Mouse (Mus musculus): ENCODE measurements around the gene Slc26a8. TPM values are rescaled to one million over a fixed set of nuclear protein-coding genes. Genes with fewer than 3 reads are reported as not detected.

Gene Slc26a8
- polyA plus RNA-seq, 1 experiment from 2014 or later = 0.40 TPM

GRCm38 (mm10) chr17:28725783-28726182 is 35.8 kb upstream of the Slc26a8 start, which contains the start of gene AC170998.1:
TSS of gene AC170998.1 (plus strand) at chr17:28726083.
- TF ChIP-seq CTCF (IDR thresholded peaks at IDR 0.05; ENCODE audit: low read depth) = no peak
- no peak within 1 kb of the TSS for H3K9ac ChIP-seq (ENCODE audit: low read depth, low read length)
- H3K4me2 ChIP-seq (replicated peaks; ENCODE audit: low read depth) = no peak within 1 kb of the TSS
- H3K36me3 ChIP-seq (ENCODE audit: control insufficient read depth, insufficient read depth) = peaks cover 77% of the 10 kb centered on the region
- 92% methylated on average over 4 of the region's 4 CpGs for WGBS
- no peaks in the 10 kb centered on the region for H3K27me3 ChIP-seq (replicated peaks; ENCODE audit: control insufficient read depth, insufficient read depth, low read length)
- H3K27ac ChIP-seq (ENCODE audit: low read depth, low read length) = no peak within 1 kb of the TSS
- no peak for ATAC-seq
- H3K9me3 ChIP-seq (ENCODE audit: control insufficient read depth) = no peaks in the 10 kb centered on the region
- H3K4me1 ChIP-seq (replicated peaks; ENCODE audit: control insufficient read depth, insufficient read depth, low read length) = no peaks in the 10 kb centered on the region
- no peak within 1 kb of the TSS for H3K4me3 ChIP-seq (ENCODE audit: low read depth, low read length)

GRCm38 (mm10) chr17:28717535-28717934 is 27.5 kb upstream of the Slc26a8 start:
- Histone ChIP-seq H3K36me3 (ENCODE audit: control insufficient read depth, insufficient read depth) (peaks cover 75% of the 10 kb centered on the region), H3K27ac (ENCODE audit: low read depth, low read length) (no peak overlapping the region), H3K9ac (ENCODE audit: low read depth, low read length) (no peak overlapping the region), H3K4me2 (replicated peaks; ENCODE audit: low read depth) (no peak overlapping the region), H3K4me1 (replicated peaks; ENCODE audit: control insufficient read depth, insufficient read depth, low read length) (no peaks in the 10 kb centered on the region), H3K9me3 (ENCODE audit: control insufficient read depth) (no peaks in the 10 kb centered on the region), H3K4me3 (ENCODE audit: low read depth, low read length) (no peak overlapping the region), H3K27me3 (replicated peaks; ENCODE audit: control insufficient read depth, insufficient read depth, low read length) (no peaks in the 10 kb centered on the region)
- no peak for ATAC-seq
- TF ChIP-seq CTCF (IDR thresholded peaks at IDR 0.05; ENCODE audit: low read depth) = no peak
- 65% methylated on average over 3 of the region's 3 CpGs for WGBS

GRCm38 (mm10) chr17:28715832-28716548 is 26.0 kb upstream of the Slc26a8 start:
- 51% methylated on average over 6 of the region's 7 CpGs for WGBS
- H3K27ac ChIP-seq (ENCODE audit: low read depth, low read length) = no peak overlapping the region

GRCm38 (mm10) chr17:28714006-28714405 is 24.0 kb upstream of the Slc26a8 start:
- H3K9ac ChIP-seq (ENCODE audit: low read depth, low read length) = no peak overlapping the region
- H3K36me3 ChIP-seq (ENCODE audit: control insufficient read depth, insufficient read depth) = peaks cover 44% of the 10 kb centered on the region
- 0 out of 2 replicates have a peak, but pooled peaks cover 5% of the 10 kb centered on the region for H3K4me1 ChIP-seq (replicated peaks; ENCODE audit: control insufficient read depth, insufficient read depth, low read length)
- no peak overlapping the region for H3K4me2 ChIP-seq (replicated peaks; ENCODE audit: low read depth)
- no peaks in the 10 kb centered on the region for H3K9me3 ChIP-seq (ENCODE audit: control insufficient read depth)
- no peak for ATAC-seq
- 95% methylated on average over 3 of the region's 3 CpGs for WGBS
- H3K27me3 ChIP-seq (replicated peaks; ENCODE audit: control insufficient read depth, insufficient read depth, low read length) = no peaks in the 10 kb centered on the region
- no peak overlapping the region for H3K27ac ChIP-seq (ENCODE audit: low read depth, low read length)
- TF ChIP-seq CTCF (IDR thresholded peaks at IDR 0.05; ENCODE audit: low read depth) = peak; percentile 39
- no peak overlapping the region for H3K4me3 ChIP-seq (ENCODE audit: low read depth, low read length)

More at GRCm38 (mm10) chr17:28715832-28716548, 26.0 kb upstream of the Slc26a8 start:
- Histone ChIP-seq H3K4me3 (ENCODE audit: low read depth, low read length) (no peak overlapping the region), H3K36me3 (ENCODE audit: control insufficient read depth, insufficient read depth) (peaks cover 60% of the 10 kb centered on the region), H3K4me1 (replicated peaks; ENCODE audit: control insufficient read depth, insufficient read depth, low read length) (no peaks in the 10 kb centered on the region), H3K27me3 (replicated peaks; ENCODE audit: control insufficient read depth, insufficient read depth, low read length) (no peaks in the 10 kb centered on the region), H3K4me2 (replicated peaks; ENCODE audit: low read depth) (no peak overlapping the region), H3K9ac (ENCODE audit: low read depth, low read length) (no peak overlapping the region), H3K9me3 (ENCODE audit: control insufficient read depth) (no peaks in the 10 kb centered on the region)
- no peak for TF ChIP-seq CTCF (IDR thresholded peaks at IDR 0.05; ENCODE audit: low read depth)
- ATAC-seq = no peak

- ATAC-seq = no peak
- Histone ChIP-seq H3K4me2 (replicated peaks; ENCODE audit: low read depth) (no peak overlapping the region), H3K4me3 (ENCODE audit: low read depth, low read length) (no peak overlapping the region), H3K36me3 (ENCODE audit: control insufficient read depth, insufficient read depth) (peaks cover 30% of the 10 kb centered on the region), H3K27ac (ENCODE audit: low read depth, low read length) (peak overlapping the region; percentile 41; the same call in 1 of the 2 replicates), H3K27me3 (replicated peaks; ENCODE audit: control insufficient read depth, insufficient read depth, low read length) (no peaks in the 10 kb centered on the region), H3K4me1 (replicated peaks; ENCODE audit: control insufficient read depth, insufficient read depth, low read length) (0 out of 2 replicates have a peak, but pooled peaks cover 5% of the 10 kb centered on the region), H3K9ac (ENCODE audit: low read depth, low read length) (no peak overlapping the region), H3K9me3 (ENCODE audit: control insufficient read depth) (no peaks in the 10 kb centered on the region)
- WGBS = 57% methylated on average over 6 of the region's 6 CpGs
- no peak for TF ChIP-seq CTCF (IDR thresholded peaks at IDR 0.05; ENCODE audit: low read depth)
Measured at GRCm38 (mm10) chr17:28712305-28712704, 22.3 kb upstream of the Slc26a8 start.

GRCm38 (mm10) chr17:28711237-28711636 is 21.2 kb upstream of the Slc26a8 start:
- Histone ChIP-seq H3K4me1 (replicated peaks; ENCODE audit: control insufficient read depth, insufficient read depth, low read length) (0 out of 2 replicates have a peak, but pooled peaks cover 5% of the 10 kb centered on the region), H3K9ac (ENCODE audit: low read depth, low read length) (no peak overlapping the region), H3K36me3 (ENCODE audit: control insufficient read depth, insufficient read depth) (peaks cover 25% of the 10 kb centered on the region), H3K4me3 (ENCODE audit: low read depth, low read length) (no peak overlapping the region), H3K27me3 (replicated peaks; ENCODE audit: control insufficient read depth, insufficient read depth, low read length) (no peaks in the 10 kb centered on the region), H3K27ac (ENCODE audit: low read depth, low read length) (peak overlapping the region; percentile 46; the same call in 1 of the 2 replicates), H3K4me2 (replicated peaks; ENCODE audit: low read depth) (no peak overlapping the region), H3K9me3 (ENCODE audit: control insufficient read depth) (no peaks in the 10 kb centered on the region)
- TF ChIP-seq CTCF (IDR thresholded peaks at IDR 0.05; ENCODE audit: low read depth) = no peak
- WGBS = 81% methylated on average over 6 of the region's 6 CpGs
- ATAC-seq = no peak
